Mouse (Mus musculus) bone marrow macrophage, adult 2 months (primary cell): ENCODE measurements around the gene Crhr1.

Experiments
- CTCF ChIP-seq: IDR thresholded peaks from 2 replicates; pipeline ENCODE4 v1.5.1; 2012; ENCODE audit warnings: low read depth, mild to moderate bottlenecking, low read length, moderate library complexity
- POLR2A ChIP-seq: IDR thresholded peaks from 2 replicates; pipeline ENCODE4 v1.6.1; 2012; ENCODE audit warnings: mild to moderate bottlenecking, low read depth, low read length, borderline replicate concordance

DNA sequence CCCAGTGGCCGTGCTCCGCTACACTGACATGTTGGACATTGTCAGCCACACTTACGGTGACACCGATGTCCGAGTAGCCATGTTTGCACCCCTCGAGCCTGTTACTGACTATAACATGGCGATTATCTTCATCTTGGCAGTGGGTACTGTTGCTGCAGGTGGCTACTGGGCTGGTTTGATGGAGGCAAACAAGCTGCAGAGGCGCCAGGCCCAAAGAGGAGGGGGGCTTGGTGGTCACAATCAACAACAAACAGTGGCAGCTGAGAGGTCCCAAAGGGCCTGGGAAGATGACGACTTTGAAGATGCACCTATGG is 54.1 kb downstream of the Crhr1 start:
- TF ChIP-seq CTCF (no peak), POLR2A (no peak)
